Mouse (Mus musculus): ENCODE data around the gene Znrf4. TPM values are rescaled to one million over a fixed set of nuclear protein-coding genes. Genes with fewer than 3 reads are reported as not detected.
A peak's percentile ranks its signal among the peaks of the same experiment; 100 is the strongest.
"Not testable (repeated sequence)": the region's sequence is repeated elsewhere in the genome, so short reads cannot be mapped to it uniquely, and the experiment has no call there.

Znrf4 gene
- polyA plus RNA-seq, 1 experiment: 0.67 TPM

DNA sequence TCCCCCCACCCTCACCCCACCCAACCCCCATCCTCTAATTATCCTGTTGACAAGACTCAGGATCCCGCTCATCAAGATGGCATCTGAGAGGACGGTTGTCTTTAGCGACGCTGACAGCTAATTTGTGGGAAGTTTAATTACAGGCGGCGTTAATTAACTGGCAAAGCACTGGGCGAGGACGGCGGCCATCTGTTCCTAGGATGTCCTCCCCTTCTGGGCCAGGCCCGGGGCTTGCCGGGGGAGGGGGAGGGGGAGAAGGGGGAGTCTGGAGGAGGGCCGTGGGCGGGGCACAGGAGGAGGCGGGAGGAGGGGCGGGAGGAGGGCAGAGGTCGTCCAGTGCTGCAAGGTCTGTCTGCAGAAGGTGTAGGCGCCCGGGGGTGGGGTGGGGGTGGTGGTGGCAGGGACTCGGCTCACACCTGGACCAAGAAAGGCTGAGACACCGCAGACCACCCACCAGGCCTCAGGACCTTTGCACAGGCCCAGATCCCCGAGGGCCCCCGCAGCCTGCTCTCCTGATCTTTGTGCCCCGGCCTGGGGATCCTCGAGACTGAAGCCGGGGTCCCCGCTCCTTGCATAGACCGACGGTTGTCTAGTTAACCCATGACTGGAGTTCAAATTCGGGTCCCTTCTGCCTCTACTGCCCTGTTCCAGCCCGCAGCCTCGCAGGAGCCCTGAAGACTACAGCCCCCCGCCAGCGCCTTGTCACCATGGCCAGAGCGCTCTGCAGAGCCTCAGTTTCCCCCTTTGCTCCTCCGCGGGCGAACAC is 2.3 kb downstream of the Znrf4 start:
- Histone ChIP-seq H3K4me1 (replicated peaks; ENCODE audit: control insufficient read depth, insufficient read depth, low read length) (peaks cover 13% of the 10 kb centered on the region), H3K4me3 (ENCODE audit: control insufficient read depth, insufficient read depth, low read length) (no peak overlapping the region), H3K36me3 (ENCODE audit: control insufficient read depth, insufficient read depth, low read length) (no peaks in the 10 kb centered on the region), H3K27me3 (ENCODE audit: control insufficient read depth, insufficient read depth, low read length) (peaks cover 11% of the 10 kb centered on the region; the same call in 1 of the 2 replicates), H3K27ac (ENCODE audit: control insufficient read depth, insufficient read depth, low read length) (no peak overlapping the region)
- DNase-seq: no peak
- TF ChIP-seq CTCF (IDR thresholded peaks at IDR 0.05; ENCODE audit: borderline replicate concordance, control insufficient read depth, extremely low read depth, insufficient read depth, low read length, poor library complexity) (no peak), POLR2A (IDR thresholded peaks at IDR 0.05; ENCODE audit: control insufficient read depth, extremely low read depth, insufficient read depth, low read length, poor library complexity) (no peak)
- 33% methylated on average over 32 of the region's 37 CpGs for WGBS

DNA sequence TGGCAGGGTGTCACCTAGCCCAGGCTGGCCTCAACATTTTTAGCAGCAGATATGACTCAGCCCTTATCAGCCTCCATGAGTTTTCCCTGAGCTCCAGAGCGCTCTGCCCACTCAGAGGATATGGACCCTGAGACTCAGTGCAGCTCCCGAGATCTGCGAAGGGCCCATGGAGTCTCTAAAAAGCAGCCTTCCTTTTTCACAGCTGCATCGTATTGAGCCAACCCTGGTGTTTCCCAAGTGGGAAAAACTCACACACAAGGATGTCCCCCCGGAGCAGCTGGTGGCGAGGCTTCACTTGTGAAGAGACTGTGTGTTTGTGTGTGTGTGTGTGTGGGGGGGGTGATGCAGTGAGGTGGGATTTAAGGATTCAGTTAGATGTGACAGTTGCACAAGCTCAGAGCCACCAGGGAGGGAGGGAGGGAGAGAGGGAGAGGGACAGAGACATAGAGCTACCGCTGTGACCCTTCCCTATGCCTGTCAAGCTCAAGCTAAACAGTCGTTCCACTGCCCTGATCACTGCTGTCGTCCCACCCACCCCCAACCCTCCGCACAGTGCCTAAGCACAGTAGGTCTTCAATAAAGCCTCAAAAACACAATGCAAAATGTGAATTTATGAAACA is 3.1 kb downstream of the Znrf4 start:
- no peak overlapping the region for H3K27ac ChIP-seq (ENCODE audit: control insufficient read depth, insufficient read depth, low read length)
- peaks cover 11% of the 10 kb centered on the region; the same call in 1 of the 2 replicates for H3K27me3 ChIP-seq (ENCODE audit: control insufficient read depth, insufficient read depth, low read length)
- TF ChIP-seq CTCF (IDR thresholded peaks at IDR 0.05; ENCODE audit: borderline replicate concordance, control insufficient read depth, extremely low read depth, insufficient read depth, low read length, poor library complexity): no peak
- DNase-seq: no peak
- H3K4me3 ChIP-seq (ENCODE audit: control insufficient read depth, insufficient read depth, low read length): no peak overlapping the region
- WGBS: 89% methylated on average over 10 of the region's 10 CpGs
- peaks cover 13% of the 10 kb centered on the region for H3K4me1 ChIP-seq (replicated peaks; ENCODE audit: control insufficient read depth, insufficient read depth, low read length)
- no peaks in the 10 kb centered on the region for H3K36me3 ChIP-seq (ENCODE audit: control insufficient read depth, insufficient read depth, low read length)

DNA sequence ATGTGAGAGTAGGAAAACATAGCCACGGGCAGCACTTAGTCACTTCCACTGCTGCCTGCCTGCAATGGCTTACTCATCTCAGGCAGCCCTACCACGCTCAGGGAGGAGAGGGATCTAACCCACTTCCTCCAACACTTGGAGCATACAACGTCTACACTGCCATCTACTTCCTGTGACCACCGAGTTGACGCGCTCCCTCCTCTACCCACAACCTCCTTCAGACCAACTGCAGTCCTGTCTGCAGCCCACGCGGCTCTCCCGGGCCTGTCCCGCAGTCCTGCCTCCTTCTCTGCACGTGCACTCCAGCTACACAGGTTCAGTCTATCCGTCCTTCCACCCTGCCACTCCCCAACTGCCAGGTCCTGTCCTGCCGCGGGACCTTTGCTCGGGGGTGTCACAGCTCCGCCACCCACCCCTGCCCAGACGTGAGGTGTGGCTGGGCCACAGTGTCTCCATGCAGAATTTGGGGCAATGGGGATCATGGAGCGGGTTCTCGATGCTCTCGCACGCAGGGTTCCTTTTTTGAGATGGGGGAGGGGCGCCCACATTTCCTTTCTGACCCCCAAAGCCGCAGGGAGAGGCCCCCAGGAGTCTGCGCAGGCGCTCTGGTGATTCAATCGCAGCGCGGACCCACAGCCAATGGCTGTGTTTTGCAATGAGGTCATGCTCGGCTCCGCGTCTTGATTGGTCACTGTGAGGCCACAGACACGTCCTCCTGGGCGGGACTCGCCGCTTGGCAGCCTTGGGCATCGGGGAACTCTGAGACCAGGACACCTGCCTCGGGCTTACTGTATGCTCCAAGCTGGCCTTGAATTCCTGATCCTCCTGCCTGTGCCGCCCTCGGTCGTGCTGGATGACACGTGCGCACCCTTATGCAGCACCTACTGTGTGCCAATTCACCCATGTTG is 4.8 kb downstream of the Znrf4 start:
- Histone ChIP-seq H3K4me3 (ENCODE audit: control insufficient read depth, insufficient read depth, low read length) (peak overlapping the region; percentile 55), H3K36me3 (ENCODE audit: control insufficient read depth, insufficient read depth, low read length) (no peaks in the 10 kb centered on the region), H3K27me3 (ENCODE audit: control insufficient read depth, insufficient read depth, low read length) (peaks cover 11% of the 10 kb centered on the region; the same call in 1 of the 2 replicates), H3K4me1 (replicated peaks; ENCODE audit: control insufficient read depth, insufficient read depth, low read length) (peaks cover 13% of the 10 kb centered on the region), H3K27ac (ENCODE audit: control insufficient read depth, insufficient read depth, low read length) (peak overlapping the region; percentile 58)
- peak; percentile 46; the same call in 1 of the 2 replicates for TF ChIP-seq POLR2A (IDR thresholded peaks at IDR 0.05; ENCODE audit: control insufficient read depth, extremely low read depth, insufficient read depth, low read length, poor library complexity)
- no peak for TF ChIP-seq CTCF (IDR thresholded peaks at IDR 0.05; ENCODE audit: borderline replicate concordance, control insufficient read depth, extremely low read depth, insufficient read depth, low read length, poor library complexity)
- peak; percentile 95 for DNase-seq
- under 1% methylated on average over 42 of the region's 42 CpGs for WGBS

DNA sequence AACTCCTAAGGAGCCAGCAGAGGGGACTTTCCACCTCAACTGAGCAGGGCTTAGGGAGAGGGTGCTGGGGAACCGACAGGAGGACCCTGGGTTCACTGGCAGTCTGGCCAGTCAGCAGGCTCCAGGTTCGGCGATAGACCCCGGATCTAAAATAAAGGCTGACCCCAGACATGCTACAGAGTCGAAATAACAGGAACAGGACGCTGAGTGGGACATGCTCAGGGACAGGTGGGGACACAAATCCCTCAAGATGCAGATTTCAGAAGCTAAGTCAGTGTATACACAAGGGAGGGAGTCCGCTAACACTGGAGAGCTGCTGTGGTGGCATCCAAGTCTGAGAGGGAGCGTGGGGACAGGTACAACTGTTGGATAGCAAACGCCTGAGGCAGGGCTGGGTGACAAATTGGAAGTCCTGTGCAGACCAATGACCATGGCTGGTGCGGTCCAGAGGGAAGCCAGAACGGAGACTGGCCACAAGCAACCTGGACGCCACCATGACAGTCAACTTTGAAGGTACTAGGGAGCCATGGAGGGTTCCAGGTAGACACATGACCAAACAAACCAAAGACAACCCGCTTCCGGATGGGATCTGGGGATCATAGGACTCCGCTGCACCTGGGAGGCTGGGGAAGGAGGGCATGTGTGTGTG is 5.7 kb downstream of the Znrf4 start:
- Histone ChIP-seq H3K36me3 (ENCODE audit: control insufficient read depth, insufficient read depth, low read length) (no peaks in the 10 kb centered on the region), H3K4me3 (ENCODE audit: control insufficient read depth, insufficient read depth, low read length) (peak overlapping the region; percentile 55), H3K27ac (ENCODE audit: control insufficient read depth, insufficient read depth, low read length) (no peak overlapping the region), H3K4me1 (replicated peaks; ENCODE audit: control insufficient read depth, insufficient read depth, low read length) (peaks cover 13% of the 10 kb centered on the region), H3K27me3 (ENCODE audit: control insufficient read depth, insufficient read depth, low read length) (peaks cover 8% of the 10 kb centered on the region; the same call in 1 of the 2 replicates)
- TF ChIP-seq CTCF (IDR thresholded peaks at IDR 0.05; ENCODE audit: borderline replicate concordance, control insufficient read depth, extremely low read depth, insufficient read depth, low read length, poor library complexity) (no peak), POLR2A (IDR thresholded peaks at IDR 0.05; ENCODE audit: control insufficient read depth, extremely low read depth, insufficient read depth, low read length, poor library complexity) (no peak)
- DNase-seq: peak; percentile 16
- WGBS: 82% methylated on average over 15 of the region's 15 CpGs

DNA sequence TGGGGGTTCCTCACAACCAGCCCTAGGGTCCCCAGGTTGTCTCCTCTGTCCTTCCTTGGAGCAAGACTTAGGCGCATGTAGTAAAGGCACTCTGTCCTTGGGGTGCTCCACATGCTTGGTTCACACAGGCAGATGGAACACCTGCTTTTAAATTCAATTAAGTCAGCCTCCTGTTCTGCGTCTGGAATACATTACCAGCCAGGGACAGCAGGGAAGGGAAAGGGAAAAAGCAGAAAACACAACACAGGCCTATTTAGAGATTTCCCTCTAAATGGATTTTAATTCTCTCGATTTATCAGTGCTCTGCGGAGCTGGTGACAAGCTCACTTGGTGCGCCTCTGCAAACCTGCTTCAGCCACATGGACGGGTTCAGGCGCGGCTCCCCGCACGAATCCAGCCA is 6.8 kb downstream of the Znrf4 start:
- Histone ChIP-seq H3K27me3 (ENCODE audit: control insufficient read depth, insufficient read depth, low read length) (0 out of 2 replicates have a peak, but pooled peaks cover under 1% of the 10 kb centered on the region), H3K36me3 (ENCODE audit: control insufficient read depth, insufficient read depth, low read length) (no peaks in the 10 kb centered on the region), H3K4me1 (replicated peaks; ENCODE audit: control insufficient read depth, insufficient read depth, low read length) (peaks cover 9% of the 10 kb centered on the region), H3K27ac (ENCODE audit: control insufficient read depth, insufficient read depth, low read length) (no peak overlapping the region), H3K4me3 (ENCODE audit: control insufficient read depth, insufficient read depth, low read length) (no peak overlapping the region)
- TF ChIP-seq CTCF (IDR thresholded peaks at IDR 0.05; ENCODE audit: borderline replicate concordance, control insufficient read depth, extremely low read depth, insufficient read depth, low read length, poor library complexity) (no peak), POLR2A (IDR thresholded peaks at IDR 0.05; ENCODE audit: control insufficient read depth, extremely low read depth, insufficient read depth, low read length, poor library complexity) (no peak)
- 95% methylated on average over 10 of the region's 10 CpGs for WGBS
- DNase-seq: no peak

DNA sequence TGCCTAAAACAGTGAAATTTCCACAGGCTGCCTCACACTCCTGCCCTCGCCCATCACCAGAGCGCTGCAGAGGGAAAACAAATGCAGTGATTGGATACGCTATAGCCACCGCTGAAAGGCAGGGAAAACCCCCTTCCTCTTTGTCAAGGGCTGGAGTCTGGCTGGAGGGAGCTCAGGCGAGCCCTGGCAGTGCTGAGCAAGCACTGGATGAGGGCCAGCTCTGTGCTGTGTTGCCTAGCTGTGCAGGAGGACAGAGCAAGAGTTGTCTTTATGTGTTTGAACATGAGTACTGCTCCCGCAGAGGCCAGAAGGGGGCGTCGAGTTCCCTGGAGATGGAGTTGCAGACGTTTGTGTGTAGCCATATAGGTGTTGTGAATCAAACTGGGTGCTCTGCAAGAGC is 9.7 kb downstream of the Znrf4 start:
- DNase-seq: no peak
- TF ChIP-seq CTCF (IDR thresholded peaks at IDR 0.05; ENCODE audit: borderline replicate concordance, control insufficient read depth, extremely low read depth, insufficient read depth, low read length, poor library complexity): no peak
- H3K27ac ChIP-seq (ENCODE audit: control insufficient read depth, insufficient read depth, low read length): no peak overlapping the region
- H3K27me3 ChIP-seq (ENCODE audit: control insufficient read depth, insufficient read depth, low read length): no peaks in the 10 kb centered on the region
- H3K4me1 ChIP-seq (replicated peaks; ENCODE audit: control insufficient read depth, insufficient read depth, low read length): peaks cover 7% of the 10 kb centered on the region
- no peaks in the 10 kb centered on the region for H3K36me3 ChIP-seq (ENCODE audit: control insufficient read depth, insufficient read depth, low read length)
- 43% methylated on average over 9 of the region's 9 CpGs for WGBS
- no peak overlapping the region for H3K4me3 ChIP-seq (ENCODE audit: control insufficient read depth, insufficient read depth, low read length)

GRCm38 (mm10) chr17:56501635-56502400 is 10.4 kb downstream of the Znrf4 start:
- not testable (repeated sequence) for H3K27me3 ChIP-seq (ENCODE audit: control insufficient read depth, insufficient read depth, low read length); H3K4me1 ChIP-seq (replicated peaks; ENCODE audit: control insufficient read depth, insufficient read depth, low read length); H3K36me3 ChIP-seq (ENCODE audit: control insufficient read depth, insufficient read depth, low read length); H3K27ac ChIP-seq (ENCODE audit: control insufficient read depth, insufficient read depth, low read length); H3K4me3 ChIP-seq (ENCODE audit: control insufficient read depth, insufficient read depth, low read length); DNase-seq
- 65% methylated on average over 2 of the region's 2 CpGs for WGBS

All from thymus, adult 2 months (tissue).